Mouse (Mus musculus): ENCODE results near the gene Rel. TPM values are rescaled to one million over a fixed set of nuclear protein-coding genes. Genes with fewer than 3 reads are reported as not detected.
"Not testable (repeated sequence)": the region's sequence is repeated elsewhere in the genome, so short reads cannot be mapped to it uniquely, and the experiment has no call there.

The Rel gene
- polyA plus RNA-seq (2014; fragmentation: Nextera tagmentation; extraction: Ambion mirVana): 0.63 and 0.64 TPM in 2 replicates

- H3K27ac ChIP-seq: peak within 1 kb of the TSS; percentile 89
- peak within 1 kb of the TSS; percentile 76 for H3K4me3 ChIP-seq (replicated peaks; ENCODE audit: low read length)
- ATAC-seq (ENCODE audit: low FRiP score) (peak; percentile 95), DNase-seq (ENCODE audit: low spot score) (peak; percentile 80)
- peak within 1 kb of the TSS; percentile 64 for H3K9ac ChIP-seq
- H3K4me2 ChIP-seq (replicated peaks): peak within 1 kb of the TSS; percentile 77
- under 1% methylated on average over 74 of the region's 88 CpGs for WGBS
- H3K36me3 ChIP-seq (replicated peaks; ENCODE audit: control insufficient read depth, insufficient read depth): no peaks in the 10 kb centered on the region
- 0 out of 2 replicates have a peak, but pooled peaks cover 8% of the 10 kb centered on the region for H3K4me1 ChIP-seq (replicated peaks; ENCODE audit: control insufficient read depth, insufficient read depth, low read length)
- no peaks in the 10 kb centered on the region for H3K9me3 ChIP-seq (ENCODE audit: control insufficient read depth, low read length)
- no peaks in the 10 kb centered on the region for H3K27me3 ChIP-seq (ENCODE audit: control insufficient read depth, insufficient read depth, low read length)
Observed at GRCm38 (mm10) chr11:23770760-23771506, at the start of gene Rel. Gene Rel, minus strand, starts transcription at chr11:23770970.

GRCm38 (mm10) chr11:23818745-23819144, 48.0 kb upstream of the Rel start:
- Histone ChIP-seq H3K4me3 (replicated peaks; ENCODE audit: low read length) (no peak overlapping the region), H3K27me3 (ENCODE audit: control insufficient read depth, insufficient read depth, low read length) (no peaks in the 10 kb centered on the region), H3K36me3 (replicated peaks; ENCODE audit: control insufficient read depth, insufficient read depth) (no peaks in the 10 kb centered on the region), H3K4me1 (replicated peaks; ENCODE audit: control insufficient read depth, insufficient read depth, low read length) (no peaks in the 10 kb centered on the region), H3K9ac (no peak overlapping the region), H3K4me2 (replicated peaks) (no peak overlapping the region), H3K27ac (no peak overlapping the region), H3K9me3 (ENCODE audit: control insufficient read depth, low read length) (0 out of 2 replicates have a peak, but pooled peaks cover 10% of the 10 kb centered on the region)
- DNase-seq (ENCODE audit: low spot score): no peak
- 77% methylated on average over 1 of the region's 1 CpGs for WGBS
- no peak for ATAC-seq (ENCODE audit: low FRiP score)

- Histone ChIP-seq H3K9me3 (ENCODE audit: control insufficient read depth, low read length) (no peaks in the 10 kb centered on the region), H3K27ac (no peak overlapping the region), H3K36me3 (replicated peaks; ENCODE audit: control insufficient read depth, insufficient read depth) (no peaks in the 10 kb centered on the region), H3K4me2 (replicated peaks) (no peak overlapping the region), H3K9ac (no peak overlapping the region), H3K4me1 (replicated peaks; ENCODE audit: control insufficient read depth, insufficient read depth, low read length) (no peaks in the 10 kb centered on the region), H3K4me3 (replicated peaks; ENCODE audit: low read length) (no peak overlapping the region), H3K27me3 (ENCODE audit: control insufficient read depth, insufficient read depth, low read length) (no peaks in the 10 kb centered on the region)
- ATAC-seq (ENCODE audit: low FRiP score) (no peak), DNase-seq (ENCODE audit: low spot score) (no peak)
- 66% methylated on average over 2 of the region's 2 CpGs for WGBS
Observed at GRCm38 (mm10) chr11:23810741-23811140, 40.0 kb upstream of the Rel start.

DNA sequence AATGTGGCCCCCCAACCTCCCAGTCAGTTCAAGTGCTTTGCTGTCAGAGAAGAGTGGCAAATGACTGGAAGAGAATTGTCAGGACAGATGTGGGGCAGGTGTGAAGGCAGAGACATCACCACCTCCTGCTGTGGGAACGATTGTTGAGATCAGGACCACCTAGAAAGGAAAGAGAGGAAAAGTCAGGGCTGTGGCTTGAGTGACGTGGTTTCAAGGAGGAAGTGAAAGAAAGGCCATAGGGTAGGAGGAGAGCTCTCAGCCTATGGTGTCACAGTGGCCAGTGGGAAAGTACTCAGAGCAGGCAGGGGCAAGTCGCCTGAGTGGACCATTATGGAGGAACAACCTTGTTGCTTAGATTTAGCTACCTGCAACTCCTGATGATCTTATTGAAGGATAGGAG, 34.9 kb upstream of the Rel start:
- no peak overlapping the region for H3K9ac ChIP-seq
- H3K36me3 ChIP-seq (replicated peaks; ENCODE audit: control insufficient read depth, insufficient read depth): no peaks in the 10 kb centered on the region
- no peak overlapping the region for H3K27ac ChIP-seq
- H3K4me3 ChIP-seq (replicated peaks; ENCODE audit: low read length): no peak overlapping the region
- no peak overlapping the region for H3K4me2 ChIP-seq (replicated peaks)
- no peaks in the 10 kb centered on the region for H3K9me3 ChIP-seq (ENCODE audit: control insufficient read depth, low read length)
- ATAC-seq (ENCODE audit: low FRiP score) (no peak), DNase-seq (ENCODE audit: low spot score) (no peak)
- 70% methylated on average over 3 of the region's 3 CpGs for WGBS
- no peaks in the 10 kb centered on the region for H3K27me3 ChIP-seq (ENCODE audit: control insufficient read depth, insufficient read depth, low read length)
- H3K4me1 ChIP-seq (replicated peaks; ENCODE audit: control insufficient read depth, insufficient read depth, low read length): no peaks in the 10 kb centered on the region

- Histone ChIP-seq H3K9me3 (ENCODE audit: control insufficient read depth, low read length) (no peaks in the 10 kb centered on the region), H3K4me1 (replicated peaks; ENCODE audit: control insufficient read depth, insufficient read depth, low read length) (no peaks in the 10 kb centered on the region), H3K36me3 (replicated peaks; ENCODE audit: control insufficient read depth, insufficient read depth) (no peaks in the 10 kb centered on the region), H3K4me2 (replicated peaks) (no peak overlapping the region), H3K27ac (no peak overlapping the region), H3K4me3 (replicated peaks; ENCODE audit: low read length) (no peak overlapping the region), H3K9ac (no peak overlapping the region), H3K27me3 (ENCODE audit: control insufficient read depth, insufficient read depth, low read length) (no peaks in the 10 kb centered on the region)
- WGBS: 91% methylated on average over 7 of the region's 7 CpGs
- DNase-seq (ENCODE audit: low spot score) (no peak), ATAC-seq (ENCODE audit: low FRiP score) (no peak)
Observed at GRCm38 (mm10) chr11:23803136-23803535, 32.4 kb upstream of the Rel start.

DNA sequence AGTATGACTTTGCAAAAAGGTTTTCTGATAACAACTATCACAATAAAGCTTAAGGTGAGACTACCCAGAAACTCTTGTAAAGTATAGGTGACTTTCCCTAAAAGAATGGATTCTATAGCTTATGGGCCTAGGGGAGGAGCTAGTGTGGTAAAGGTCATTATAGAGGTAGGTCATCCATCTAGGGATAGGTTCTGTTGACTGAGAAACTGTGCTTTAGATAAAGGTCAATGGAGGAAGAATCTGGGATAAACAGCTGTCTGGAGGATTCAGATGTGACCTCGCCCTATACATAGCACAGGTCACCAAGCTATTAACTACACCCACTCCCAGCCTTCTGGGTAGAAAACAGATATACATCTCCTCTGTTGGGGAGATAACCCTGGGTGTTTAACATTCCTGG, 31.5 kb upstream of the Rel start:
- Histone ChIP-seq H3K4me2 (replicated peaks) (no peak overlapping the region), H3K9me3 (ENCODE audit: control insufficient read depth, low read length) (no peaks in the 10 kb centered on the region), H3K36me3 (replicated peaks; ENCODE audit: control insufficient read depth, insufficient read depth) (no peaks in the 10 kb centered on the region), H3K9ac (no peak overlapping the region), H3K4me3 (replicated peaks; ENCODE audit: low read length) (no peak overlapping the region), H3K27ac (no peak overlapping the region), H3K27me3 (ENCODE audit: control insufficient read depth, insufficient read depth, low read length) (no peaks in the 10 kb centered on the region), H3K4me1 (replicated peaks; ENCODE audit: control insufficient read depth, insufficient read depth, low read length) (no peaks in the 10 kb centered on the region)
- DNase-seq (ENCODE audit: low spot score) (no peak), ATAC-seq (ENCODE audit: low FRiP score) (no peak)
- WGBS: 89% methylated on average over 1 of the region's 1 CpGs

- Histone ChIP-seq H3K9ac (no peak overlapping the region), H3K9me3 (ENCODE audit: control insufficient read depth, low read length) (no peaks in the 10 kb centered on the region), H3K4me2 (replicated peaks) (no peak overlapping the region), H3K27ac (no peak overlapping the region), H3K4me3 (replicated peaks; ENCODE audit: low read length) (no peak overlapping the region), H3K36me3 (replicated peaks; ENCODE audit: control insufficient read depth, insufficient read depth) (no peaks in the 10 kb centered on the region), H3K4me1 (replicated peaks; ENCODE audit: control insufficient read depth, insufficient read depth, low read length) (no peaks in the 10 kb centered on the region), H3K27me3 (ENCODE audit: control insufficient read depth, insufficient read depth, low read length) (no peaks in the 10 kb centered on the region)
- ATAC-seq (ENCODE audit: low FRiP score): no peak
- DNase-seq (ENCODE audit: low spot score): no peak
- WGBS: 86% methylated on average over 7 of the region's 7 CpGs
Observed at GRCm38 (mm10) chr11:23801851-23802250, 31.1 kb upstream of the Rel start.

DNA sequence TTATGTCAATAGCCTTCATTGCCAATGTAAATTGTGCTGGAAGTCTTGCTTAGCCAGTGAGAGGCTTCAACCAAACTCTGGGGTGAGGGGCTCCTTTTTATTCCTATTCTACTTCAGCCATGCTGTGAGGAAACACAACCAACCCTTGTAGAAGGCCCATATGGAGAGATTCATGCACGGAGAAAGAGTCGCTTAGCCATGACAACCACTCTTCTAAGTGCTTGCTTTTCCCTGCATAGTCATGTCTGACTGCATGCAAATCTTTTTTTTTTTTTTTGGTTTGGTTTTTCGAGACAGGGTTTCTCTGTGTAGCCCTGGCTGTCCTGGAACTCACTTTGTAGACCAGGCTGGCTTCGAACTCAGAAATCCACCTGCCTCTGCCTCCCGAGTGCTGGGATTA, 12.9 kb upstream of the Rel start:
- WGBS: 83% methylated on average over 5 of the region's 5 CpGs
- not testable (repeated sequence) for ATAC-seq (ENCODE audit: low FRiP score); H3K9me3 ChIP-seq (ENCODE audit: control insufficient read depth, low read length); H3K4me2 ChIP-seq (replicated peaks); H3K36me3 ChIP-seq (replicated peaks; ENCODE audit: control insufficient read depth, insufficient read depth); H3K27ac ChIP-seq; DNase-seq (ENCODE audit: low spot score); H3K9ac ChIP-seq; H3K4me3 ChIP-seq (replicated peaks; ENCODE audit: low read length); H3K27me3 ChIP-seq (ENCODE audit: control insufficient read depth, insufficient read depth, low read length); H3K4me1 ChIP-seq (replicated peaks; ENCODE audit: control insufficient read depth, insufficient read depth, low read length)

DNA sequence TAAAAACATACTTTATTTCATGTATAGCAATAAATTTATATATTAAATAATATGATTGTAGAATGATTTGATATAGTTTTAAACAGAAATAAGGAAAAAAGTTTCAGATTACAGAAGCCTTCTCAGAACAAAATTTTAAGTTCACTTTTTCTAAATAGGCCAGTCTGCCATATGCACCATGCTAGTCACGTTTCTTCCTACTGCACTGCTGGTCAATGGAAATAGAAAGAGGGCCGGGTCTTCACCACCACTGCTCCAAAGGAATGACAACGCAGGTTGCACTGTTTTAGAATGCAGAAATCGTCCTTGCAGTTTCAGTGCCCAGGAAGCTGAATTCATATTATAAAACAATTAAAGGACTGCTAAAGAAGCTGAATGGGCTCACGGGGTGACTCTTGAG, 12.3 kb upstream of the Rel start:
- Histone ChIP-seq H3K9ac (no peak overlapping the region), H3K36me3 (replicated peaks; ENCODE audit: control insufficient read depth, insufficient read depth) (no peaks in the 10 kb centered on the region), H3K9me3 (ENCODE audit: control insufficient read depth, low read length) (no peaks in the 10 kb centered on the region), H3K27ac (no peak overlapping the region), H3K4me3 (replicated peaks; ENCODE audit: low read length) (no peak overlapping the region), H3K27me3 (ENCODE audit: control insufficient read depth, insufficient read depth, low read length) (no peaks in the 10 kb centered on the region), H3K4me1 (replicated peaks; ENCODE audit: control insufficient read depth, insufficient read depth, low read length) (no peaks in the 10 kb centered on the region), H3K4me2 (replicated peaks) (no peak overlapping the region)
- WGBS: 88% methylated on average over 5 of the region's 5 CpGs
- DNase-seq (ENCODE audit: low spot score): no peak
- no peak for ATAC-seq (ENCODE audit: low FRiP score)

GRCm38 (mm10) chr11:23782038-23782437, 11.3 kb upstream of the Rel start:
- H3K36me3 ChIP-seq (replicated peaks; ENCODE audit: control insufficient read depth, insufficient read depth): no peaks in the 10 kb centered on the region
- ATAC-seq (ENCODE audit: low FRiP score) (no peak), DNase-seq (ENCODE audit: low spot score) (no peak)
- no peak overlapping the region for H3K4me3 ChIP-seq (replicated peaks; ENCODE audit: low read length)
- H3K4me2 ChIP-seq (replicated peaks): no peak overlapping the region
- H3K9ac ChIP-seq: no peak overlapping the region
- no peak overlapping the region for H3K27ac ChIP-seq
- H3K27me3 ChIP-seq (ENCODE audit: control insufficient read depth, insufficient read depth, low read length): no peaks in the 10 kb centered on the region
- 84% methylated on average over 3 of the region's 3 CpGs for WGBS
- no peaks in the 10 kb centered on the region for H3K4me1 ChIP-seq (replicated peaks; ENCODE audit: control insufficient read depth, insufficient read depth, low read length)
- no peaks in the 10 kb centered on the region for H3K9me3 ChIP-seq (ENCODE audit: control insufficient read depth, low read length)

Data from hindbrain, embryonic 14.5 days (tissue).